Mouse (Mus musculus) limb, embryonic 14.5 days (tissue): ENCODE results near the gene Ccdc12. TPM values are rescaled to one million over a fixed set of nuclear protein-coding genes. Genes with fewer than 3 reads are reported as not detected.

Experiments used
- ATAC-seq: fragments of 200-750 bp; cut with Nextera tagmentation; 2 replicates; pipeline ENCODE4 v1.8.0; 2017; ENCODE audit warnings: low read depth, moderate number of reproducible peaks, moderate TSS enrichment; ENCODE audit not compliant: low FRiP score
- DNase-seq: peaks from one replicate; pipeline ENCODE4 v3.0.0-alpha.2; 2015; ENCODE audit warnings: low spot score
- H3K27ac ChIP-seq: fragments of 300-500 bp; sonication (generic); replicated peaks from 2 replicates; pipeline ENCODE4 v1.5.1; 2014; ENCODE audit warnings: low read depth, mild to moderate bottlenecking, low read length, moderate library complexity, mixed read lengths
- H3K27me3 ChIP-seq: fragments of 300-500 bp; sonication (generic); 2 replicates; pipeline ENCODE4 v1.6.1; 2014; ENCODE audit warnings: low read length, mixed read lengths; ENCODE audit not compliant: control insufficient read depth, insufficient read depth
- H3K36me3 ChIP-seq: fragments of 300-500 bp; sonication (generic); 2 replicates; pipeline ENCODE4 v1.6.1; 2014; ENCODE audit warnings: mild to moderate bottlenecking, low read length, moderate library complexity, mixed read lengths; ENCODE audit not compliant: control insufficient read depth, insufficient read depth
- H3K4me1 ChIP-seq: fragments of 300-500 bp; sonication (generic); 2 replicates; pipeline ENCODE4 v1.6.1; 2014; ENCODE audit warnings: antibody characterized with exemption, low read length, mixed read lengths; ENCODE audit not compliant: control insufficient read depth, insufficient read depth
- H3K4me2 ChIP-seq: fragments of 300-500 bp; sonication (generic); replicated peaks from 2 replicates; pipeline ENCODE4 v1.6.1; 2014; ENCODE audit warnings: low read depth, mild to moderate bottlenecking, low read length, moderate library complexity; ENCODE audit not compliant: severe bottlenecking
- H3K4me3 ChIP-seq: fragments of 300-500 bp; sonication (generic); replicated peaks from 2 replicates; pipeline ENCODE4 v1.5.1; 2014; ENCODE audit warnings: low read length
- H3K9ac ChIP-seq: fragments of 300-500 bp; sonication (generic); 2 replicates; pipeline ENCODE4 v1.6.1; 2014; ENCODE audit warnings: mild to moderate bottlenecking, low read depth, low read length, moderate library complexity; ENCODE audit not compliant: severe bottlenecking
- H3K9me3 ChIP-seq: fragments of 300-500 bp; sonication (generic); 2 replicates; pipeline ENCODE4 v1.6.1; 2016; ENCODE audit warnings: low read length; ENCODE audit not compliant: control insufficient read depth
- POLR2A ChIP-seq: fragments of 200-500 bp; IDR thresholded peaks from 2 replicates; pipeline ENCODE4 v1.8.0; 2012; ENCODE audit warnings: inconsistent platforms, mild to moderate bottlenecking, moderate library complexity, borderline replicate concordance; ENCODE audit not compliant: insufficient read depth, insufficient read length; ENCODE audit errors: extremely low read depth
- WGBS: fragments of 180-500 bp; shearing (Covaris S2); extraction: QIAGEN DNeasy Blood & Tissue Kit; methylation state at CpG from one replicate; pipeline ENCODE4 v1.1.7; 2014; 5-methylcytosine and 5-hydroxymethylcytosine counted together
- polyA plus RNA-seq, 2 experiments: library from polyadenylated mRNA; depleted of rRNA in 1 of 2; stranded (reverse) in 1 of 2; unstranded in 1 of 2; fragments of >200 nt; fragmentation: Nextera tagmentation in 1 of 2; extraction: Ambion mirVana in 1 of 2; gene quantifications; 2 replicates each; pipeline versions ENCODE4 v1.2.1 to v1.2.3; 2012 to 2014

Ccdc12 gene
- polyA plus RNA-seq (2012; rRNA removed) = 72.2 and 83.8 TPM in 2 replicates
- polyA plus RNA-seq (2014; fragmentation: Nextera tagmentation; extraction: Ambion mirVana) = 102 and 123 TPM in 2 replicates

GRCm38 (mm10) chr9:110656249-110657221 lies at the start of gene Ccdc12:
Ccdc12 (plus strand) TSS chr9:110656503.
- peak within 1 kb of the TSS; percentile 53 for H3K4me2 ChIP-seq
- H3K4me1 ChIP-seq = peaks cover 20% of the 10 kb centered on the region
- 0 out of 2 replicates have a peak, but pooled peaks cover 4% of the 10 kb centered on the region for H3K36me3 ChIP-seq
- peak within 1 kb of the TSS; percentile 61 for H3K4me3 ChIP-seq
- H3K9ac ChIP-seq = peak within 1 kb of the TSS; percentile 63
- no peaks in the 10 kb centered on the region for H3K9me3 ChIP-seq
- ATAC-seq = peak; percentile 95
- DNase-seq = peak; percentile 96
- peak; percentile 78; the same call in 1 of the 2 replicates for TF ChIP-seq POLR2A
- WGBS = under 1% methylated on average over 52 of the region's 52 CpGs
- peaks cover 19% of the 10 kb centered on the region for H3K27me3 ChIP-seq
- H3K27ac ChIP-seq = peak within 1 kb of the TSS; percentile 61

- Histone ChIP-seq H3K27ac (no peak overlapping the region), H3K4me2 (no peak overlapping the region), H3K9me3 (no peaks in the 10 kb centered on the region), H3K36me3 (peaks cover 70% of the 10 kb centered on the region), H3K27me3 (no peaks in the 10 kb centered on the region), H3K4me1 (no peaks in the 10 kb centered on the region), H3K4me3 (no peak overlapping the region), H3K9ac (no peak overlapping the region)
- 93% methylated on average over 3 of the region's 3 CpGs for WGBS
- ATAC-seq (no peak), DNase-seq (no peak)
- no peak for TF ChIP-seq POLR2A
Measured at GRCm38 (mm10) chr9:110611471-110611870, 44.8 kb upstream of the Ccdc12 start.

GRCm38 (mm10) chr9:110617081-110617480 lies 39.2 kb upstream of the Ccdc12 start:
- H3K4me1 ChIP-seq = no peaks in the 10 kb centered on the region
- H3K4me2 ChIP-seq = no peak overlapping the region
- no peak overlapping the region for H3K27ac ChIP-seq
- no peak overlapping the region for H3K9ac ChIP-seq
- 76% methylated on average over 3 of the region's 3 CpGs for WGBS
- peaks cover 85% of the 10 kb centered on the region for H3K36me3 ChIP-seq
- H3K9me3 ChIP-seq = no peaks in the 10 kb centered on the region
- no peaks in the 10 kb centered on the region for H3K27me3 ChIP-seq
- no peak for DNase-seq
- H3K4me3 ChIP-seq = no peak overlapping the region
- TF ChIP-seq POLR2A = no peak
- no peak for ATAC-seq

GRCm38 (mm10) chr9:110620180-110620579 lies 36.1 kb upstream of the Ccdc12 start:
- 85% methylated on average over 7 of the region's 7 CpGs for WGBS
- DNase-seq (no peak), ATAC-seq (no peak)
- Histone ChIP-seq H3K4me2 (no peak overlapping the region), H3K27ac (no peak overlapping the region), H3K4me3 (no peak overlapping the region), H3K9ac (no peak overlapping the region), H3K4me1 (peaks cover 7% of the 10 kb centered on the region), H3K27me3 (no peaks in the 10 kb centered on the region), H3K36me3 (peaks cover 63% of the 10 kb centered on the region), H3K9me3 (no peaks in the 10 kb centered on the region)
- no peak for TF ChIP-seq POLR2A

- ATAC-seq (no peak), DNase-seq (no peak)
- no peak overlapping the region for H3K4me2 ChIP-seq
- no peak for TF ChIP-seq POLR2A
- H3K27me3 ChIP-seq = no peaks in the 10 kb centered on the region
- 92% methylated on average over 7 of the region's 7 CpGs for WGBS
- no peaks in the 10 kb centered on the region for H3K9me3 ChIP-seq
- H3K4me3 ChIP-seq = no peak overlapping the region
- H3K4me1 ChIP-seq = peaks cover 10% of the 10 kb centered on the region
- H3K27ac ChIP-seq = no peak overlapping the region
- H3K36me3 ChIP-seq = peaks cover 58% of the 10 kb centered on the region
- no peak overlapping the region for H3K9ac ChIP-seq
Measured at GRCm38 (mm10) chr9:110620685-110621084, 35.6 kb upstream of the Ccdc12 start.
